Mouse (Mus musculus) kidney, embryonic 15.5 days (tissue): ENCODE results near the gene Gm10134. TPM values are rescaled to one million over a fixed set of nuclear protein-coding genes. Genes with fewer than 3 reads are reported as not detected.

Source experiments
- ATAC-seq: fragments of 200-750 bp; cut with Nextera tagmentation; replicated peaks from 2 replicates; pipeline ENCODE4 v1.8.0; 2017; ENCODE audit warnings: moderate TSS enrichment; ENCODE audit not compliant: low FRiP score
- H3K27ac ChIP-seq: fragments of 300-500 bp; sonication (generic); 2 replicates; pipeline ENCODE4 v1.5.1; 2015; ENCODE audit warnings: mild to moderate bottlenecking, inconsistent platforms
- H3K27me3 ChIP-seq: fragments of 300-500 bp; sonication (generic); 2 replicates; pipeline ENCODE4 v1.6.1; 2015; ENCODE audit warnings: inconsistent platforms
- H3K36me3 ChIP-seq: fragments of 300-500 bp; sonication (generic); 2 replicates; pipeline ENCODE4 v1.6.1; 2015; ENCODE audit warnings: inconsistent platforms
- H3K4me1 ChIP-seq: fragments of 300-500 bp; sonication (generic); 2 replicates; pipeline ENCODE4 v1.6.1; 2015; ENCODE audit warnings: inconsistent platforms
- H3K4me2 ChIP-seq: fragments of 300-500 bp; sonication (generic); 2 replicates; pipeline ENCODE4 v1.6.1; 2015; ENCODE audit warnings: moderate library complexity, mild to moderate bottlenecking, inconsistent platforms
- H3K4me3 ChIP-seq: fragments of 300-500 bp; sonication (generic); replicated peaks from 2 replicates; pipeline ENCODE4 v1.5.1; 2015; ENCODE audit warnings: mild to moderate bottlenecking, inconsistent platforms
- H3K9ac ChIP-seq: fragments of 300-500 bp; sonication (generic); 2 replicates; pipeline ENCODE4 v1.6.1; 2015; ENCODE audit warnings: mild to moderate bottlenecking, inconsistent platforms
- H3K9me3 ChIP-seq: fragments of 300-500 bp; sonication (generic); replicated peaks from 2 replicates; pipeline ENCODE4 v1.6.1; 2016; ENCODE audit warnings: inconsistent platforms
- WGBS: fragments of 180-500 bp; shearing (Covaris S2); methylation state at CpG from one replicate; pipeline ENCODE4 v1.1.7; 2015; ENCODE audit warnings: mixed read lengths; 5-methylcytosine and 5-hydroxymethylcytosine counted together
- polyA plus RNA-seq: library from polyadenylated mRNA; unstranded; fragments of >200 nt; fragmentation: Nextera tagmentation; extraction: Ambion mirVana; gene quantifications from 2 replicates; pipeline ENCODE4 v1.2.1, GENCODE M21; 2015

The Gm10134 gene
- polyA plus RNA-seq, 1 experiment from 2014 or later: 12.6 TPM

GRCm38 (mm10) chr2:28535650-28536049 is 29.8 kb downstream of the Gm10134 start:
- whole genome bisulfite sequencing: 37% methylated on average over 7 of the region's 7 CpGs
- no peak overlapping the region for H3K9ac ChIP-seq
- peak overlapping the region; percentile 83; the same call in 1 of the 2 replicates for H3K4me2 ChIP-seq
- no peaks in the 10 kb centered on the region for H3K27me3 ChIP-seq
- no peaks in the 10 kb centered on the region for H3K9me3 ChIP-seq
- H3K4me3 ChIP-seq: no peak overlapping the region
- H3K27ac ChIP-seq: peak overlapping the region; percentile 68; the same call in 1 of the 2 replicates
- 0 out of 2 replicates have a peak, but pooled peaks cover 4% of the 10 kb centered on the region for H3K36me3 ChIP-seq
- no peak for ATAC-seq
- H3K4me1 ChIP-seq: peaks cover 95% of the 10 kb centered on the region

DNA sequence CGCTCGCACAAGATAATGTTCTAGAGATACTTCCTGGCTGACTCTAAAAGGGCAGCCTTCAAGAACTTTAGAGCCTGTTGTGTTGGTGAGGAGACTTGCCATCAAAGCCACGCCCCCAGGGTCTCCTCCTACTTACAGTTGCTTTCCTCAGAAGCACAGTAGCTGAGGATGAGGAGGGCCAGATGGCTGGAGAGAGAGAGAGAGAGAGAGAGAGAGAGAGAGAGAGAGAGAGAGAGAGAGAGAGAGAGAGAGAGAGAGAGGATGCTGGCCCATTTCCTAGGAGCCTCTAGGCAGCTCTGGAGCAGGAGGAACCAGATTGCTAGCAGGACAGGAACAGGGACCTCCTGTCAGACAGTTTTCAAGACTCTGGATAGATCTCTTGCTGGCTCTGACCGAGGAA is 30.3 kb downstream of the Gm10134 start:
- Histone ChIP-seq H3K9ac (no peak overlapping the region), H3K9me3 (no peaks in the 10 kb centered on the region), H3K27me3 (no peaks in the 10 kb centered on the region), H3K27ac (no peak overlapping the region), H3K4me2 (peak overlapping the region; percentile 83; the same call in 1 of the 2 replicates), H3K4me1 (peaks cover 92% of the 10 kb centered on the region), H3K4me3 (no peak overlapping the region), H3K36me3 (peaks cover 7% of the 10 kb centered on the region; the same call in 1 of the 2 replicates)
- WGBS: 56% methylated on average over 4 of the region's 4 CpGs
- no peak for ATAC-seq

- H3K4me3 ChIP-seq: no peak overlapping the region
- H3K27ac ChIP-seq: no peak overlapping the region
- H3K4me1 ChIP-seq: peaks cover 85% of the 10 kb centered on the region
- no peak overlapping the region for H3K4me2 ChIP-seq
- 78% methylated on average over 11 of the region's 11 CpGs for WGBS
- peaks cover 13% of the 10 kb centered on the region for H3K36me3 ChIP-seq
- no peaks in the 10 kb centered on the region for H3K27me3 ChIP-seq
- no peaks in the 10 kb centered on the region for H3K9me3 ChIP-seq
- H3K9ac ChIP-seq: no peak overlapping the region
- ATAC-seq: no peak
Measured at GRCm38 (mm10) chr2:28536766-28537633, 31.1 kb downstream of the Gm10134 start.

DNA sequence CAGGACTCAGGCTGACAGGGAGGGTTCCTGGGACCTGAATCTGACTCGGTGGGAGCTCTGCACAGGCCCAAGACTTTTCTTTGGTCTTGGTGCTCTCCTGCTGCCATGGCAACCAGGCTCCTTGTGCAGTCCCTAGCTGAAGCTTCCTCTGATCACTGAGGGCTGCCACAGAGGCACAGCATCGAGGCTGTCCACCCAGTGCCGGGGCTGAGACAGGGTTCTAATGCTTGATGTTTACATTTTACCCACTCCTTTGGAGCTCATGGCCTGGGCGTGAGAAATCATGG is 31.7 kb downstream of the Gm10134 start:
- Histone ChIP-seq H3K4me3 (no peak overlapping the region), H3K9ac (no peak overlapping the region), H3K9me3 (no peaks in the 10 kb centered on the region), H3K4me1 (peaks cover 79% of the 10 kb centered on the region), H3K4me2 (no peak overlapping the region), H3K27ac (no peak overlapping the region), H3K36me3 (peaks cover 19% of the 10 kb centered on the region), H3K27me3 (no peaks in the 10 kb centered on the region)
- ATAC-seq: no peak
- WGBS: 65% methylated on average over 4 of the region's 4 CpGs

DNA sequence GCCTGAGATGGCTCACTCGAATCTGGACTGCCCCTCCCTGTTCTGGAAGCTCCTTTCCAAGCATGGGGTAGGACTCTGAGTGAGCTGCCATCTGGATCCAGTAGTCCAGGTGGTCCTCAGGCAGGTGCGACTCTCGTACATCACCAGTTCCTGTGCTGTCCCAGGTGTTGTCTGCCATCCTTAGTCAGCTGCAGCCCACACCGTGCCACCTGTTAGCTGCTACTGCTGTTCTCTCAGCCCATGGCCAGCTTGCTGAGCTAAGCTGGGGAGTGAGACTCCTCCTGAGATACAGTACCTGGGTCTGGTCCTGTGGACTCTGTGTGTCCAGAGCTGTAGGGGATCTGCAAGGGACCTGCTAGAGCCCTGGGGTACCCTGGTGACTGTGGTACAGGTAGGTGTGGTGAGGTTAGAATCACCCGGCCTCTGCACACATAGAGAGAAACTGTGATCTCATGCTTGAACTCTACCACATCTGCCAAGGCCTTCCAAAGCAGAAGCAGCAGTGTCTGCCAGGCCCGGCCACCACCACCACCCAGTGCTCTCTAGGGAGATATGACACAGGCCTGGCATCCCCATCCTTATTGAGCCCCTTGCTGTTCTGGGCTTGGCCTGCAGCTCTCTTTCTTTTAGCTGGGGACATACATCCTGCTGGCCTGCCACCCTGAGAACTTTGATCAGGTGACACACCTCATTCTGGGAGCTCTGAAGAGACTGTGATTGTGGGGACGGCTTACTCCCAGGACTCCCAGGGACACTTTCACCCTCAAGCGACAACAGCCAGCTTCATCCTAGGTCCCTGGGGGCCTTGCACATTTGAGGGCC is 32.3 kb downstream of the Gm10134 start:
- no peak for ATAC-seq
- Histone ChIP-seq H3K4me3 (no peak overlapping the region), H3K27me3 (no peaks in the 10 kb centered on the region), H3K36me3 (peaks cover 24% of the 10 kb centered on the region), H3K9ac (no peak overlapping the region), H3K27ac (peak overlapping the region; percentile 32; the same call in 1 of the 2 replicates), H3K4me1 (peaks cover 73% of the 10 kb centered on the region), H3K4me2 (no peak overlapping the region), H3K9me3 (no peaks in the 10 kb centered on the region)
- WGBS: 80% methylated on average over 8 of the region's 8 CpGs

DNA sequence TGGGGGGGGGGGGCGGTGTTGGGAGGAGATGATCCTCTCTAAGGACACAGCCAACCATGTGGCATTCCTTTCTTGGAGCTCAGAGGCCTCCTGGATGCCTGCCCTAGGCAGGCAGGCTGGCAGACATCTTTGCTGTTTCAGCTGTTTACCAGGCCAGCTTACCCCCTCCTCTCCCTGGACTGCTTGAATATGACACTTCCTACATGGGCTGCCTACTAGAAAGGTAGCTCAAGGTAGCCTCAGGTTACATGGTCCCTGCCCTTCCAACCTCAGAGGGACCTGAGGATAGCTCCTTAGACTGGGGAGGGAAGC is 32.9 kb downstream of the Gm10134 start:
- Histone ChIP-seq H3K9me3 (no peaks in the 10 kb centered on the region), H3K4me1 (peaks cover 67% of the 10 kb centered on the region), H3K36me3 (peaks cover 30% of the 10 kb centered on the region), H3K27me3 (no peaks in the 10 kb centered on the region), H3K27ac (peak overlapping the region; percentile 32), H3K4me3 (no peak overlapping the region), H3K9ac (no peak overlapping the region), H3K4me2 (no peak overlapping the region)
- whole genome bisulfite sequencing: 50% methylated on average over 1 of the region's 1 CpGs
- no peak for ATAC-seq

- no peaks in the 10 kb centered on the region for H3K27me3 ChIP-seq
- H3K9ac ChIP-seq: 0 out of 2 replicates have a peak overlapping the region, but pooled peaks have one; percentile 17
- H3K9me3 ChIP-seq: no peaks in the 10 kb centered on the region
- ATAC-seq: peak; percentile 34; the same call in 1 of the 2 replicates
- WGBS: 37% methylated on average over 7 of the region's 7 CpGs
- H3K4me1 ChIP-seq: peaks cover 63% of the 10 kb centered on the region
- H3K4me2 ChIP-seq: no peak overlapping the region
- peaks cover 34% of the 10 kb centered on the region for H3K36me3 ChIP-seq
- H3K4me3 ChIP-seq: no peak overlapping the region
- H3K27ac ChIP-seq: peak overlapping the region; percentile 32
Measured at GRCm38 (mm10) chr2:28539206-28539605, 33.3 kb downstream of the Gm10134 start.

GRCm38 (mm10) chr2:28539949-28540348 is 34.1 kb downstream of the Gm10134 start:
- no peaks in the 10 kb centered on the region for H3K9me3 ChIP-seq
- ATAC-seq: no peak
- no peaks in the 10 kb centered on the region for H3K27me3 ChIP-seq
- no peak overlapping the region for H3K4me2 ChIP-seq
- H3K4me3 ChIP-seq: no peak overlapping the region
- peaks cover 56% of the 10 kb centered on the region for H3K4me1 ChIP-seq
- H3K9ac ChIP-seq: no peak overlapping the region
- peaks cover 41% of the 10 kb centered on the region for H3K36me3 ChIP-seq
- 79% methylated on average over 2 of the region's 2 CpGs for WGBS
- no peak overlapping the region for H3K27ac ChIP-seq

- Histone ChIP-seq H3K9me3 (no peaks in the 10 kb centered on the region), H3K4me3 (no peak overlapping the region), H3K4me1 (peaks cover 48% of the 10 kb centered on the region), H3K4me2 (no peak overlapping the region), H3K36me3 (peaks cover 49% of the 10 kb centered on the region), H3K27me3 (no peaks in the 10 kb centered on the region), H3K9ac (no peak overlapping the region), H3K27ac (no peak overlapping the region)
- WGBS: 85% methylated on average over 8 of the region's 8 CpGs
- ATAC-seq: no peak
Measured at GRCm38 (mm10) chr2:28540587-28541227, 34.8 kb downstream of the Gm10134 start.

DNA sequence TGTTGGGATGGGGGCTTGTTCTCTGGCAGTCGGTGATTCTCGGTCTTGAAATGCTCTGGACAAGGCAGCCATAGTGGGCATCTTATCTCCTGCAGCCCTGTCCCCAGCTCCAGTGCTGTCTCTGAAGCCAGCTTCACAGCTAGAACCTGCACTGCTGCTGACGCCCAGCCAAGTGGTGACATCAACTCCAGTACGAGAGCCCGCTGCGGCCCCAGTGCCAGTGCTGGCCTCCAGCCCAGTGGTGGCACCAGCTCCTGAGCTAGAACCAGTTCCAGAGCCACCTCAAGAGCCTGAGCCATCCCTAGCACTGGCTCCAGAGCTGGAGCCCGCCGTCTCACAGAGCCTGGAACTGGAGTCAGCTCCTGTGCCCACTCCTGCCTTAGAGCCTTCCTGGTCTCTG is 38.0 kb downstream of the Gm10134 start:
- WGBS: 90% methylated on average over 8 of the region's 8 CpGs
- Histone ChIP-seq H3K36me3 (peaks cover 72% of the 10 kb centered on the region), H3K4me3 (no peak overlapping the region), H3K4me1 (peaks cover 18% of the 10 kb centered on the region), H3K27ac (no peak overlapping the region), H3K4me2 (no peak overlapping the region), H3K9ac (no peak overlapping the region), H3K9me3 (no peaks in the 10 kb centered on the region), H3K27me3 (no peaks in the 10 kb centered on the region)
- no peak for ATAC-seq

DNA sequence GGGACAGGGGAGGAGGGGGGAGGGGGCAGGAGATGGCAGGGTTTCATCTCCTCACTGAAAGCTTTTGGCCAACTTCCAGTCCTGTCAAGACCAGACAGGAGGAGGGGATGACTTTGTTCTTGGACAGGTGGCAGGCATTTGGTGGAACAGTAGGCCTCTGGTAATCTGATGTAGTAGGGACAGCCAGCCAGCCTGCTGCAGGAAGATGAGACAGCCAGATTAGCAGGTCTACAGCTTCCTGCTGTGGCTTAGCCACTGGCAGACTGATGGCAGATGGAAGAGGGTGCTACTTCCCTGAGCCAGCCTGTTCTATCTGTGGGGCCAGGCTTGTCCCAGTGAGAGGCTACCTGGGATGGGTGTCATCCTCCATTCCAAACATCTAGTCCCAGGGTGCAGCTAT is 40.1 kb downstream of the Gm10134 start:
- H3K27me3 ChIP-seq: no peaks in the 10 kb centered on the region
- no peak overlapping the region for H3K4me2 ChIP-seq
- H3K27ac ChIP-seq: no peak overlapping the region
- H3K9me3 ChIP-seq: no peaks in the 10 kb centered on the region
- no peak overlapping the region for H3K4me3 ChIP-seq
- no peak overlapping the region for H3K9ac ChIP-seq
- peaks cover 86% of the 10 kb centered on the region for H3K36me3 ChIP-seq
- no peak for ATAC-seq
- peaks cover 2% of the 10 kb centered on the region; the same call in 1 of the 2 replicates for H3K4me1 ChIP-seq

GRCm38 (mm10) chr2:28546560-28546959 is 40.7 kb downstream of the Gm10134 start:
- no peak for ATAC-seq
- Histone ChIP-seq H3K4me1 (peaks cover 6% of the 10 kb centered on the region; the same call in 1 of the 2 replicates), H3K27me3 (no peaks in the 10 kb centered on the region), H3K27ac (no peak overlapping the region), H3K4me2 (no peak overlapping the region), H3K9me3 (no peaks in the 10 kb centered on the region), H3K36me3 (peaks cover 90% of the 10 kb centered on the region), H3K4me3 (no peak overlapping the region), H3K9ac (no peak overlapping the region)
- 82% methylated on average over 6 of the region's 6 CpGs for WGBS
